Mouse (Mus musculus) heart, adult 18-20 months (tissue): ENCODE measurements at regions not wholly inside any gene's neighbourhood (a gene's known extent, or its start where the extent isn't known, plus 50 kb on each side); places are given as distances from the start of the nearest gene placed in this dataset.

ENCODE experiments used
- DNase-seq, 2 experiments: peaks; one replicate each; pipeline ENCODE4 v3.0.0; 2021 to 2022; ENCODE audit warnings: mixed read lengths in 1 of 2

- DNase-seq = no peak
These were observed 51.3 kb upstream of the Rnf138rt1 start for GRCm38 (mm10) chrX:163812431-163812830.

- peak in 1 of 2 experiments; percentile 0 for DNase-seq
These were observed 53.7 kb upstream of the Rnf138rt1 start for GRCm38 (mm10) chrX:163814806-163815205.

DNA sequence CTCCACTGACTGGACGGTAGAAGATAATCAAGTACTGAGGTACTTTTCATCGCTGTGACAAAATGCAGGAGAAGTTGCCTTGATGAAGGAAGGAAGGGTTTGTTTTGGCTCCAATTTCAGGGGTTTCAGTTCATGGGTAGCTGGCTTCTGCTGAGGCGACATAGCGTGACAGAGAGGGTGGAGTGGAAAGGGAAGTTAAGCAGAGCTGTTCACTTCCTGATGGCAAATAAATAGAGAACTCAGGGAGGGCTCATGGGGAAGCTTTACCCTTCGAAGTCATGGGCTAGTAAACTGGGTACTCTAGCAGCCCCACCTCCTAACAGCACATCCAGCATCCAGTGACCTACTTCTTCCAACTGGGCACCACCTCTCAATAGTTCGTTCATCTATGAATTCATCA is 61.2 kb upstream of the Rnf138rt1 start:
- no peak for DNase-seq

DNA sequence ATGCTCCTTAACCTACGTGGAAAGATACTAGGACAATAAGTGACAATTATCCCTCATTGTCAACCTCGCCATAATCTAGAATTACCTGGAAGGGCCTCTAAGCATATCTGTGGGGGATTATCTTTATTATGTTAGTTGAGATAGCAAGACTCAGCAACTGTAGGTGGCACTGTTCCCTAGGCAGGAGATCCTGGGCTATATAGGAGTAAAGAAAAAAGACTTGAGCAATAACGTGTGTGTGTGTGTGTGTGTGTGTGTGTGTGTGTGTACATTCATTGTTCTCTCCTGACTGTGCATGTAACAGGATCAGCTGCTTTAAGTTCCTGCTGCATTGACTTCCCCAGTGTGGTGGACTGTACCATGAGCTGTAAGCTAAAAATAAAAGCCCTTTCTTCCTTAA is 66.3 kb upstream of the Rnf138rt1 start:
- peak; percentile 10 to 12 for DNase-seq

- no peak for DNase-seq
These were observed 63.4 kb upstream of the Ap1s2 start for GRCm38 (mm10) chrX:163845408-163845807.

DNA sequence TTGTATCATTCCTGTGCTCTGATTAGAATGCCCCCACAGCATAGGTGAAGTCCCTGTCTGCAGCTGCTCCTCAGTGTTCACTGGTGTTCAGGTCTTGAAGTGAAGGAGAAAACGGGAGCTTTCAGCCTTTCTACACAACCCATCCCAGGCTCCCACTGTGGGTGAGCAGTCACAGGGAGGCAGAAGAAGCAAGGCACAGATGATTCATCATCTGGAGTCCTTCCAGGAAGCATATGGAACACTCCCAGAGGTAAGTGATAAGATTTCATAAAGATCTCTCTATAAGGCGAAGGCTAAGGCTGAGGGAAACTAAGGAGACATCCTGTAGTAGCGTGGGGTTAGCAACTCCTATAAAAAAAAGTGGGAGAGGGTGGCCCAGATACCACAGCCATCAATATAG is 61.9 kb upstream of the Ap1s2 start:
- no peak for DNase-seq

DNA sequence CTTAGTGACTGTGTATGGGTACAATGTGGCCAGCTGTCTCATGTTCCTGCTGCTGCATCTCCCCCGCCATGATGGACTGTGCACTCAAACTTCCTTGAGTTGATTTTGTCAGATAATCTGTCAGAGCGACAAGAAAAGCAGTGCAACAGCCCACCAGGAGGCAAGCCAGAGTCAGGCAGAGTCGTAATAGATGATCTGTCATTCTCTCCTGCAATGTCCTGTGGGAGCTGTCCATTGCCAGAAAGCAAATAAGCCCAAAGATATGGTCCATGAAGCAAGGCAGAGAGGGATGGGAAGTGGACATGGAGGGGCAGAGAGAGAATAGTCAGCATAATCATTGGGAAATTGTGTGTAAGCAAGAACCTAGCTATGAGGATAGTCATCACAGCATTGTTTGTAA is 61.2 kb upstream of the Ap1s2 start:
- no peak for DNase-seq

GRCm38 (mm10) chrX:163848510-163849199 is 60.2 kb upstream of the Ap1s2 start:
- no peak for DNase-seq

DNA sequence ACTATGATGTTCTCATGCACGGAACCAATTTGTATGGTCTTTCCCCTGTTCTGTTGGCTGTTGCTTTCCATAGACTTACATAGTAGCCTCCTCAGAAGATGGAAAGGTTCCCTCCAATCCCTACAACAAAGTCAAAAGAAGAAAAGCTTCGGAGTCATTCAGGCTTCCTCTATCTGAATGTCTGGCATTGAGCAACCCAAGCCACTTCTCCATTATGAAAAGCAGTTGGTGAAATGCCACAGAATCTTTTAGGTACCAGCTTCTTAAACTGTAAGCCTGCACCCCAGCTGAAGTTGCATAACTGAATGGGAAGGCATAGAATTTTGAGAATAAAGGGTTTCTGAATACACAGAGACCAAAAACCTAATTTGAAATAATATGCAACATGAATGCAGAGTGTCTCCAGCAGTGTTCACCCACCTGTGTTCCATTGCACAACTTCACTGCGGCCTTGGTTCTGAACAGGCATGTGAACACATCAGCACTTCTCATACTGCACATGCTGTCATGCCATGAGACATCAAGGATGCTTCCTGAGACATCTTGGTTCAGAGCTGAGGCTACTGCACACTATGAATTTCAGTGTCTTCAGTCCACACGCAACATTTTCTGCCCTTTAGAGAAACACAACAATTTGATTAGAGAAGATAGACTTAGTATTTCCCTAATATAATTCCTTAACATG is 57.8 kb upstream of the Ap1s2 start:
- no peak for DNase-seq

- DNase-seq = no peak
These were observed 50.3 kb upstream of the Ap1s2 start for GRCm38 (mm10) chrX:163858494-163858893.
